Mouse (Mus musculus): ENCODE data around the gene Olfr1282. TPM values are rescaled to one million over a fixed set of nuclear protein-coding genes. Genes with fewer than 3 reads are reported as not detected.
"Not testable (repeated sequence)": the region's sequence is repeated elsewhere in the genome, so short reads cannot be mapped to it uniquely, and the experiment has no call there.

The Olfr1282 gene
- not detected in 2 replicates for polyA plus RNA-seq (2014; fragmentation: Nextera tagmentation; extraction: Ambion mirVana)

- Histone ChIP-seq H3K9ac (ENCODE audit: low read length) (no peak within 1 kb of the TSS), H3K36me3 (ENCODE audit: control insufficient read depth, insufficient read depth, low read length) (no peaks in the 10 kb centered on the region), H3K4me1 (replicated peaks; ENCODE audit: control insufficient read depth, insufficient read depth, low read length) (no peaks in the 10 kb centered on the region), H3K4me3 (ENCODE audit: low read depth, low read length) (no peak within 1 kb of the TSS), H3K27ac (ENCODE audit: low read depth) (no peak within 1 kb of the TSS), H3K27me3 (replicated peaks; ENCODE audit: control insufficient read depth, insufficient read depth, low read length) (no peaks in the 10 kb centered on the region), H3K9me3 (ENCODE audit: control insufficient read depth, low read length) (no peaks in the 10 kb centered on the region), H3K4me2 (ENCODE audit: low read length) (no peak within 1 kb of the TSS)
- WGBS: 69% methylated on average over 2 of the region's 2 CpGs
- no peak for ATAC-seq (replicated peaks; ENCODE audit: low FRiP score, low TSS enrichment, low read depth)
- no peak for DNase-seq (ENCODE audit: low spot score)
Observed at GRCm38 (mm10) chr2:111335976-111336375, at the start of gene Olfr1282. Gene Olfr1282 (minus strand): TSS chr2:111336076.

GRCm38 (mm10) chr2:111375222-111375621 lies 39.3 kb upstream of the Olfr1282 start, which contains the start of gene Olfr1284:
Gene Olfr1284 (plus strand): TSS chr2:111375522.
- no peak within 1 kb of the TSS for H3K4me3 ChIP-seq (ENCODE audit: low read depth, low read length)

GRCm38 (mm10) chr2:111366490-111366889 lies 30.6 kb upstream of the Olfr1282 start, which contains the start of gene Olfr1283:
Gene Olfr1283 (plus strand): TSS chr2:111366790.
- no peak for DNase-seq (ENCODE audit: low spot score)
- ATAC-seq (replicated peaks; ENCODE audit: low FRiP score, low TSS enrichment, low read depth): no peak
- Histone ChIP-seq H3K4me1 (replicated peaks; ENCODE audit: control insufficient read depth, insufficient read depth, low read length) (no peaks in the 10 kb centered on the region), H3K4me2 (ENCODE audit: low read length) (no peak within 1 kb of the TSS), H3K36me3 (ENCODE audit: control insufficient read depth, insufficient read depth, low read length) (no peaks in the 10 kb centered on the region), H3K9me3 (ENCODE audit: control insufficient read depth, low read length) (no peaks in the 10 kb centered on the region), H3K9ac (ENCODE audit: low read length) (no peak within 1 kb of the TSS), H3K27me3 (replicated peaks; ENCODE audit: control insufficient read depth, insufficient read depth, low read length) (no peaks in the 10 kb centered on the region), H3K4me3 (ENCODE audit: low read depth, low read length) (no peak within 1 kb of the TSS), H3K27ac (ENCODE audit: low read depth) (no peak within 1 kb of the TSS)
- WGBS: 85% methylated on average over 2 of the region's 2 CpGs

More at GRCm38 (mm10) chr2:111375222-111375621, 39.3 kb upstream of the Olfr1282 start, which contains the start of gene Olfr1284:
- WGBS: 91% methylated on average over 1 of the region's 1 CpGs
- H3K9me3 ChIP-seq (ENCODE audit: control insufficient read depth, low read length): no peaks in the 10 kb centered on the region
- ATAC-seq (replicated peaks; ENCODE audit: low FRiP score, low TSS enrichment, low read depth) (no peak), DNase-seq (ENCODE audit: low spot score) (no peak)
- H3K36me3 ChIP-seq (ENCODE audit: control insufficient read depth, insufficient read depth, low read length): no peaks in the 10 kb centered on the region
- H3K4me1 ChIP-seq (replicated peaks; ENCODE audit: control insufficient read depth, insufficient read depth, low read length): no peaks in the 10 kb centered on the region
- no peaks in the 10 kb centered on the region for H3K27me3 ChIP-seq (replicated peaks; ENCODE audit: control insufficient read depth, insufficient read depth, low read length)
- no peak within 1 kb of the TSS for H3K9ac ChIP-seq (ENCODE audit: low read length)
- H3K4me2 ChIP-seq (ENCODE audit: low read length): no peak within 1 kb of the TSS
- no peak within 1 kb of the TSS for H3K27ac ChIP-seq (ENCODE audit: low read depth)

- not testable (repeated sequence) for H3K36me3 ChIP-seq (ENCODE audit: control insufficient read depth, insufficient read depth, low read length); H3K4me2 ChIP-seq (ENCODE audit: low read length); ATAC-seq (replicated peaks; ENCODE audit: low FRiP score, low TSS enrichment, low read depth); H3K27ac ChIP-seq (ENCODE audit: low read depth); H3K4me1 ChIP-seq (replicated peaks; ENCODE audit: control insufficient read depth, insufficient read depth, low read length); H3K9ac ChIP-seq (ENCODE audit: low read length); DNase-seq (ENCODE audit: low spot score); H3K4me3 ChIP-seq (ENCODE audit: low read depth, low read length); H3K27me3 ChIP-seq (replicated peaks; ENCODE audit: control insufficient read depth, insufficient read depth, low read length); H3K9me3 ChIP-seq (ENCODE audit: control insufficient read depth, low read length)
- WGBS: 92% methylated on average over 5 of the region's 5 CpGs
Observed at GRCm38 (mm10) chr2:111333721-111334120, 2.2 kb downstream of the Olfr1282 start.

- no peak within 1 kb of the TSS for H3K27ac ChIP-seq (ENCODE audit: low read depth)
- H3K9me3 ChIP-seq (ENCODE audit: control insufficient read depth, low read length): no peaks in the 10 kb centered on the region
- no peaks in the 10 kb centered on the region for H3K4me1 ChIP-seq (replicated peaks; ENCODE audit: control insufficient read depth, insufficient read depth, low read length)
- DNase-seq (ENCODE audit: low spot score): no peak
- H3K4me2 ChIP-seq (ENCODE audit: low read length): no peak within 1 kb of the TSS
- no peak within 1 kb of the TSS for H3K9ac ChIP-seq (ENCODE audit: low read length)
- H3K36me3 ChIP-seq (ENCODE audit: control insufficient read depth, insufficient read depth, low read length): no peaks in the 10 kb centered on the region
- H3K27me3 ChIP-seq (replicated peaks; ENCODE audit: control insufficient read depth, insufficient read depth, low read length): no peaks in the 10 kb centered on the region
- ATAC-seq (replicated peaks; ENCODE audit: low FRiP score, low TSS enrichment, low read depth): no peak
- WGBS: 77% methylated on average over 2 of the region's 2 CpGs
- H3K4me3 ChIP-seq (ENCODE audit: low read depth, low read length): no peak within 1 kb of the TSS
Observed at GRCm38 (mm10) chr2:111326220-111326619, 9.7 kb downstream of the Olfr1282 start, which contains the start of gene Olfr1281. Gene Olfr1281 (plus strand): TSS chr2:111326520.

- Histone ChIP-seq H3K4me1 (replicated peaks; ENCODE audit: control insufficient read depth, insufficient read depth, low read length) (no peaks in the 10 kb centered on the region), H3K27me3 (replicated peaks; ENCODE audit: control insufficient read depth, insufficient read depth, low read length) (no peaks in the 10 kb centered on the region), H3K4me3 (ENCODE audit: low read depth, low read length) (no peak within 1 kb of the TSS), H3K9me3 (ENCODE audit: control insufficient read depth, low read length) (no peaks in the 10 kb centered on the region), H3K9ac (ENCODE audit: low read length) (no peak within 1 kb of the TSS), H3K4me2 (ENCODE audit: low read length) (no peak within 1 kb of the TSS), H3K36me3 (ENCODE audit: control insufficient read depth, insufficient read depth, low read length) (no peaks in the 10 kb centered on the region), H3K27ac (ENCODE audit: low read depth) (no peak within 1 kb of the TSS)
- ATAC-seq (replicated peaks; ENCODE audit: low FRiP score, low TSS enrichment, low read depth) (no peak), DNase-seq (ENCODE audit: low spot score) (no peak)
Observed at GRCm38 (mm10) chr2:111313717-111314116, 22.2 kb downstream of the Olfr1282 start, which contains the start of gene Olfr1280. Gene Olfr1280 (plus strand): TSS chr2:111314017.

- Histone ChIP-seq H3K4me3 (ENCODE audit: low read depth, low read length) (no peak within 1 kb of the TSS), H3K36me3 (ENCODE audit: control insufficient read depth, insufficient read depth, low read length) (no peaks in the 10 kb centered on the region), H3K9ac (ENCODE audit: low read length) (no peak within 1 kb of the TSS), H3K4me1 (replicated peaks; ENCODE audit: control insufficient read depth, insufficient read depth, low read length) (no peaks in the 10 kb centered on the region), H3K27ac (ENCODE audit: low read depth) (no peak within 1 kb of the TSS), H3K9me3 (ENCODE audit: control insufficient read depth, low read length) (no peaks in the 10 kb centered on the region), H3K4me2 (ENCODE audit: low read length) (no peak within 1 kb of the TSS), H3K27me3 (replicated peaks; ENCODE audit: control insufficient read depth, insufficient read depth, low read length) (no peaks in the 10 kb centered on the region)
- DNase-seq (ENCODE audit: low spot score): no peak
- no peak for ATAC-seq (replicated peaks; ENCODE audit: low FRiP score, low TSS enrichment, low read depth)
Observed at GRCm38 (mm10) chr2:111300374-111300773, 35.5 kb downstream of the Olfr1282 start, which contains the start of gene Olfr1279. Gene Olfr1279 (plus strand): TSS chr2:111300635.

GRCm38 (mm10) chr2:111298541-111298940 lies 37.3 kb downstream of the Olfr1282 start:
- ATAC-seq (replicated peaks; ENCODE audit: low FRiP score, low TSS enrichment, low read depth): no peak
- H3K27ac ChIP-seq (ENCODE audit: low read depth): no peak overlapping the region
- H3K27me3 ChIP-seq (replicated peaks; ENCODE audit: control insufficient read depth, insufficient read depth, low read length): no peaks in the 10 kb centered on the region
- no peak overlapping the region for H3K9ac ChIP-seq (ENCODE audit: low read length)
- H3K4me3 ChIP-seq (ENCODE audit: low read depth, low read length): no peak overlapping the region
- no peak for DNase-seq (ENCODE audit: low spot score)
- H3K4me2 ChIP-seq (ENCODE audit: low read length): no peak overlapping the region
- H3K4me1 ChIP-seq (replicated peaks; ENCODE audit: control insufficient read depth, insufficient read depth, low read length): no peaks in the 10 kb centered on the region
- H3K9me3 ChIP-seq (ENCODE audit: control insufficient read depth, low read length): no peaks in the 10 kb centered on the region
- H3K36me3 ChIP-seq (ENCODE audit: control insufficient read depth, insufficient read depth, low read length): no peaks in the 10 kb centered on the region

GRCm38 (mm10) chr2:111289836-111290235 lies 46.0 kb downstream of the Olfr1282 start, which contains the start of gene Olfr1278:
Gene Olfr1278 (plus strand): TSS chr2:111290136.
- Histone ChIP-seq H3K9ac (ENCODE audit: low read length) (no peak within 1 kb of the TSS), H3K9me3 (ENCODE audit: control insufficient read depth, low read length) (no peaks in the 10 kb centered on the region), H3K27ac (ENCODE audit: low read depth) (no peak within 1 kb of the TSS), H3K4me2 (ENCODE audit: low read length) (no peak within 1 kb of the TSS), H3K4me1 (replicated peaks; ENCODE audit: control insufficient read depth, insufficient read depth, low read length) (no peaks in the 10 kb centered on the region), H3K36me3 (ENCODE audit: control insufficient read depth, insufficient read depth, low read length) (no peaks in the 10 kb centered on the region), H3K27me3 (replicated peaks; ENCODE audit: control insufficient read depth, insufficient read depth, low read length) (no peaks in the 10 kb centered on the region), H3K4me3 (ENCODE audit: low read depth, low read length) (no peak within 1 kb of the TSS)
- ATAC-seq (replicated peaks; ENCODE audit: low FRiP score, low TSS enrichment, low read depth) (no peak), DNase-seq (ENCODE audit: low spot score) (no peak)
